Mouse (Mus musculus): ENCODE measurements around the gene Gng12. TPM values are rescaled to one million over a fixed set of nuclear protein-coding genes. Genes with fewer than 3 reads are reported as not detected.

Gng12 gene
- polyA plus RNA-seq, 1 experiment = 29.8 TPM

GRCm38 (mm10) chr6:66894999-66895398 is 1.2 kb upstream of the Gng12 start:
- H3K4me3 ChIP-seq (replicated peaks; ENCODE audit: extremely low read depth, low read depth, low read length) = no peak overlapping the region
- WGBS = 19% methylated on average over 1 of the region's 1 CpGs
- H3K4me1 ChIP-seq (ENCODE audit: control insufficient read depth, insufficient read depth, low read length) = peaks cover 4% of the 10 kb centered on the region; the same call in 1 of the 2 replicates
- TF ChIP-seq POLR2A (IDR thresholded peaks at IDR 0.05; ENCODE audit: borderline replicate concordance, extremely low read depth, low read depth, low read length) (no peak), CTCF (IDR thresholded peaks at IDR 0.05; ENCODE audit: insufficient read depth, low read length) (no peak)
- DNase-seq = no peak

- 2% methylated on average over 25 of the region's 25 CpGs for WGBS
- Histone ChIP-seq H3K4me1 (ENCODE audit: control insufficient read depth, insufficient read depth, low read length) (peaks cover 4% of the 10 kb centered on the region; the same call in 1 of the 2 replicates), H3K4me3 (replicated peaks; ENCODE audit: extremely low read depth, low read depth, low read length) (peak overlapping the region; percentile 78)
- no peak for TF ChIP-seq CTCF (IDR thresholded peaks at IDR 0.05; ENCODE audit: insufficient read depth, low read length)
- TF ChIP-seq POLR2A (IDR thresholded peaks at IDR 0.05; ENCODE audit: borderline replicate concordance, extremely low read depth, low read depth, low read length) = no peak
- peak; percentile 58 for DNase-seq
These were observed 886 bp downstream of the Gng12 start for GRCm38 (mm10) chr6:66896921-66897645.

DNA sequence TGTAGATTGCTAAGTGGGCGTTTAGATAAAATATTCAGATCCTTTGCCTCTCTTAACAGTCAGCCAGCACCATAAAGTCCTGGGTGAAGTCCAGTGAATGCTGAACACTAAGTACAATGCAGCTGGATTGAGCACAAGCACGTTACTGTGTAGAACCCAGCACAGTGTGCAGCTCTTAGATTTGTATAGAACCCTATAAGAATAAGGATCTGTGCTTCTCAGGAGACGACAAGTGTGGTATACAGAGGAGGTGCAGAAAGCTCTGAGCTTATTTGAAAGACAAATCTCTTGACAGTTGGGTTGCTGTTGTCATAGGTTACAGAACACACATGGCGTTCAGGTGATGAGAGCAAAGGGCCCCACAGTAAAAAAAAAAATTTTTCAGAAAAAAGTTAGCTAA is 1.8 kb downstream of the Gng12 start:
- TF ChIP-seq POLR2A (IDR thresholded peaks at IDR 0.05; ENCODE audit: borderline replicate concordance, extremely low read depth, low read depth, low read length) (no peak), CTCF (IDR thresholded peaks at IDR 0.05; ENCODE audit: insufficient read depth, low read length) (no peak)
- Histone ChIP-seq H3K4me3 (replicated peaks; ENCODE audit: extremely low read depth, low read depth, low read length) (no peak overlapping the region), H3K4me1 (ENCODE audit: control insufficient read depth, insufficient read depth, low read length) (peaks cover 4% of the 10 kb centered on the region)
- DNase-seq = no peak
- 51% methylated on average over 4 of the region's 4 CpGs for WGBS

DNA sequence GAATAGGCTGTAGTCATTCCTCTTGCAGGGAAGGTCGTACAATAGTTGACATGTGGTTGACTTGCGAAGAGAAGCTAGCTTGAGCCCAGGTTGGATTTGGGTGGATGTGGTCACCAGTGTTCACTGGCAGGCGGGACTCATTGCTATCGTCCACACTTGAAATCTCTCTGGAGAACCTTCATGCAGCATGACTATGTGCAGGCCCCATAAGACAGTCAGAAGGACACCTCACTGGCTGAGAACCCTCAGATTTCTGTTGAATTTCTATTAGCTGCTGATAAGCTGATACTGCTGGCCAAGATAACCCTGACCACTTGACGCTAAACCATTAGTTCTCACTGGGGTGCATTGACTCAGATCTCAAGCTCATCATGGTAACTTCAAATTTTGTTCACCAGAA is 5.7 kb downstream of the Gng12 start:
- DNase-seq = no peak
- Histone ChIP-seq H3K4me1 (ENCODE audit: control insufficient read depth, insufficient read depth, low read length) (peaks cover 6% of the 10 kb centered on the region), H3K4me3 (replicated peaks; ENCODE audit: extremely low read depth, low read depth, low read length) (no peak overlapping the region)
- 80% methylated on average over 5 of the region's 5 CpGs for WGBS
- TF ChIP-seq CTCF (IDR thresholded peaks at IDR 0.05; ENCODE audit: insufficient read depth, low read length) = no peak
- no peak for TF ChIP-seq POLR2A (IDR thresholded peaks at IDR 0.05; ENCODE audit: borderline replicate concordance, extremely low read depth, low read depth, low read length)

- peaks cover 3% of the 10 kb centered on the region for H3K4me1 ChIP-seq (ENCODE audit: control insufficient read depth, insufficient read depth, low read length)
- 81% methylated on average over 9 of the region's 9 CpGs for WGBS
- TF ChIP-seq POLR2A (IDR thresholded peaks at IDR 0.05; ENCODE audit: borderline replicate concordance, extremely low read depth, low read depth, low read length) = no peak
- TF ChIP-seq CTCF (IDR thresholded peaks at IDR 0.05; ENCODE audit: insufficient read depth, low read length) = no peak
These were observed 7.0 kb downstream of the Gng12 start for GRCm38 (mm10) chr6:66903206-66903605.

DNA sequence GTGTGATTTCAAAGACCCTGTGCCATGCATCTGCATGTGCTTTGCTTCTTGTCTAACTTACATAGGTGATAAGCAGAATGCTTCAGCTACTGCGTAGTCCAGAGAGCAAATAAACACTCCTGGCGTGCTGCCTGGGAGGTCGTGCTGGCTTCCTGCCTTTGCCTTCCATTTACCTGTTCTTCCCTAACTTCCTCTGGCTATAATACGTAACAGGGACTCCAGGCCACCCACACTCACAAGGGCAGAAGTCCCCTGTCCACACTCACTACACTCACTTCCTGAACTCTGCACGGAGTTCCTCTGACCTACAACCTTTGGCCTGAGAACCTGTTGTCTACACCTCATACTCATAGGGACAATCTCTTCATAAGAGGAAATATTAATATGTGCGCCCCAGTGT is 7.5 kb downstream of the Gng12 start:
- no peak overlapping the region for H3K4me3 ChIP-seq (replicated peaks; ENCODE audit: extremely low read depth, low read depth, low read length)
- 60% methylated on average over 6 of the region's 6 CpGs for WGBS
- peaks cover 3% of the 10 kb centered on the region for H3K4me1 ChIP-seq (ENCODE audit: control insufficient read depth, insufficient read depth, low read length)
- DNase-seq = no peak
- no peak for TF ChIP-seq POLR2A (IDR thresholded peaks at IDR 0.05; ENCODE audit: borderline replicate concordance, extremely low read depth, low read depth, low read length)
- TF ChIP-seq CTCF (IDR thresholded peaks at IDR 0.05; ENCODE audit: insufficient read depth, low read length) = no peak

More at GRCm38 (mm10) chr6:66903206-66903605, 7.0 kb downstream of the Gng12 start:
- no peak for DNase-seq
- H3K4me3 ChIP-seq (replicated peaks; ENCODE audit: extremely low read depth, low read depth, low read length) = no peak overlapping the region

- WGBS = 93% methylated on average over 1 of the region's 1 CpGs
These were observed 10.0 kb downstream of the Gng12 start for GRCm38 (mm10) chr6:66906244-66906643.

GRCm38 (mm10) chr6:66908327-66908973 is 12.3 kb downstream of the Gng12 start:
- WGBS = 71% methylated on average over 5 of the region's 5 CpGs
- H3K4me3 ChIP-seq (replicated peaks; ENCODE audit: extremely low read depth, low read depth, low read length) = no peak overlapping the region
- no peak for DNase-seq
- no peak for TF ChIP-seq CTCF (IDR thresholded peaks at IDR 0.05; ENCODE audit: insufficient read depth, low read length)
- TF ChIP-seq POLR2A (IDR thresholded peaks at IDR 0.05; ENCODE audit: borderline replicate concordance, extremely low read depth, low read depth, low read length) = no peak
- H3K4me1 ChIP-seq (ENCODE audit: control insufficient read depth, insufficient read depth, low read length) = peaks cover 18% of the 10 kb centered on the region

More at GRCm38 (mm10) chr6:66906244-66906643, 10.0 kb downstream of the Gng12 start:
- H3K4me1 ChIP-seq (ENCODE audit: control insufficient read depth, insufficient read depth, low read length) = peaks cover 16% of the 10 kb centered on the region
- TF ChIP-seq CTCF (IDR thresholded peaks at IDR 0.05; ENCODE audit: insufficient read depth, low read length) (no peak), POLR2A (IDR thresholded peaks at IDR 0.05; ENCODE audit: borderline replicate concordance, extremely low read depth, low read depth, low read length) (no peak)
- no peak for DNase-seq
- no peak overlapping the region for H3K4me3 ChIP-seq (replicated peaks; ENCODE audit: extremely low read depth, low read depth, low read length)

DNA sequence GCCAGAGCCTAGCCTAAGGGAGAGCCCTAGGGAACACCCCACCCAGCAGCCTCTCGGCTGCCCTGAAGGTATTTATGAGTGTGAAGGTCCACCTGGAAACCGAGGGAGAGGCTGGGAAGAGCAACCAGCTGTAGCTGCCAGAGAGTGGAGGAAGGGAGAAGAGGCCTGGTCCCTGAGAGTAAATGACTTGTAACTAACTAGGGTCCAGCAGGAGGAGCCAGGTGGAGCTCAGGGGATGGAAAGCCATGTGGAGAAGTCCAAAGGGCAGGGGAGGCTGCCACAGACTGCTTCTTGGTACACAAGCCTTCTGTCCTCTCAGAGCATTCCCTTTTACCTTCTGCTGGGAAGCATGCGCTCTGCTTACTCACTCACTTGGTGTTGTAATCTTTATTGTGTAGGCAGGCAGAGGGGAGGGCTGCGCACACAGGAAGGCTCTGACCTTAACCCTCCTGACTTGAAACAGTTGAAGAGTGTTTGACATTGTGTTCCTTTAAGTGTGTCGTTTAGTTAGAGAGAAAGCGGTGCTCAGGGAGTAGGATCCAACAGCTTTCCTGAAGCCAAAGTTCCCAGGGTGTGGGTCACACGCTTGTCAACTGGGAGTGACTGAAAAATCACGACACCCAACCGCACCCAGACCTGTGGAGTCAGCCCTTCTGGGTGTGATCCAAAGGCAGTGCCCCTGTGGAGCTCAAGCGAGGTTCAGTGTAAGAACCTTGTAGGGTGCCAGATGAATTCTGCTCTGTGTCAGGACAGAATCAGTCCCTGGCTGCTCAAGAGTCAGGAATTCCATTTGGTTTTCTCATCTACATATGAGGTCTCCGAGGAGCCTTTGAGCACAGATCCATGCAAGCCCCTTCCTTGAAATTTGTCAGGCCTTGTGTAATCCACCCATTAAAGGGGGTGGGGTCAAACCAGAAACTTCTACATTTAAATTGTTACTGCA is 14.6 kb downstream of the Gng12 start:
- peak; percentile 31 for DNase-seq
- TF ChIP-seq POLR2A (IDR thresholded peaks at IDR 0.05; ENCODE audit: borderline replicate concordance, extremely low read depth, low read depth, low read length) (no peak), CTCF (IDR thresholded peaks at IDR 0.05; ENCODE audit: insufficient read depth, low read length) (no peak)
- Histone ChIP-seq H3K4me1 (ENCODE audit: control insufficient read depth, insufficient read depth, low read length) (peaks cover 16% of the 10 kb centered on the region), H3K4me3 (replicated peaks; ENCODE audit: extremely low read depth, low read depth, low read length) (no peak overlapping the region)
- WGBS = 36% methylated on average over 11 of the region's 11 CpGs

Data from lung, adult 2 months (tissue).